Mouse (Mus musculus): Measurements from ENCODE around the gene Mucl3. TPM values are rescaled to one million over a fixed set of nuclear protein-coding genes. Genes with fewer than 3 reads are reported as not detected.

Mucl3 gene
- total and polyA plus RNA-seq, 2 experiments from 2014 or later: 0.77 TPM; not detected in 1

DNA sequence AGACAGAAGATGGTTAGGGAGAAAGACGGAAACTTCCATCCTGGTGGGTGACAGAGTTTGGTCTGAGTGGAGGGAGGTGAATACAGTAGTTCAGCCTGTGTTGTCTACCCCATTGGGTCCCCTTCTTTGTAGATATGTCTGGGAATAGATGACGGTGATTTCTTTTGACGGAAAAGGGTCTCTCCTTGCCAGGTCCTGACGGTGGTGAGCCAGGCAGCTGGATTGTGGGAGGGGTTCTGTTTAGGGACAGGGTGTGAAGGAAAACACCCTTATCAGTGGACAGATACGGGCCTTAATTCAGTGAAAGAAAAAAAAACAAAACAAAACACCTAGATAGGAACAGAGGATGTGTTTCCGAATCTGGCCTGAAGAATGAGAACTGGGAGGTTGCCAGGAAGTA, 4.1 kb downstream of the Mucl3 start:
- TF ChIP-seq CTCF (IDR thresholded peaks at IDR 0.05): no peak
- Histone ChIP-seq H3K9me3 (ENCODE audit: low read length) (no peaks in the 10 kb centered on the region), H3K27me3 (ENCODE audit: insufficient read depth, low read length) (0 out of 2 replicates have a peak, but pooled peaks cover 4% of the 10 kb centered on the region), H3K27ac (ENCODE audit: low read depth, low read length) (no peak overlapping the region), H3K9ac (replicated peaks; ENCODE audit: low read length, poor library complexity, severe bottlenecking) (no peak overlapping the region), H3K36me3 (ENCODE audit: insufficient read depth, low read length) (no peaks in the 10 kb centered on the region), H3K4me3 (ENCODE audit: low read depth, low read length) (no peak overlapping the region), H3K4me1 (ENCODE audit: insufficient read depth, low read length) (no peaks in the 10 kb centered on the region), H3K4me2 (ENCODE audit: low read depth, low read length, poor library complexity, severe bottlenecking) (no peak overlapping the region; the same call in 1 of the 2 replicates)
- ATAC-seq (ENCODE audit: low FRiP score) (no peak), DNase-seq (ENCODE audit: low spot score) (no peak)
- 80% methylated on average over 6 of the region's 6 CpGs for WGBS

DNA sequence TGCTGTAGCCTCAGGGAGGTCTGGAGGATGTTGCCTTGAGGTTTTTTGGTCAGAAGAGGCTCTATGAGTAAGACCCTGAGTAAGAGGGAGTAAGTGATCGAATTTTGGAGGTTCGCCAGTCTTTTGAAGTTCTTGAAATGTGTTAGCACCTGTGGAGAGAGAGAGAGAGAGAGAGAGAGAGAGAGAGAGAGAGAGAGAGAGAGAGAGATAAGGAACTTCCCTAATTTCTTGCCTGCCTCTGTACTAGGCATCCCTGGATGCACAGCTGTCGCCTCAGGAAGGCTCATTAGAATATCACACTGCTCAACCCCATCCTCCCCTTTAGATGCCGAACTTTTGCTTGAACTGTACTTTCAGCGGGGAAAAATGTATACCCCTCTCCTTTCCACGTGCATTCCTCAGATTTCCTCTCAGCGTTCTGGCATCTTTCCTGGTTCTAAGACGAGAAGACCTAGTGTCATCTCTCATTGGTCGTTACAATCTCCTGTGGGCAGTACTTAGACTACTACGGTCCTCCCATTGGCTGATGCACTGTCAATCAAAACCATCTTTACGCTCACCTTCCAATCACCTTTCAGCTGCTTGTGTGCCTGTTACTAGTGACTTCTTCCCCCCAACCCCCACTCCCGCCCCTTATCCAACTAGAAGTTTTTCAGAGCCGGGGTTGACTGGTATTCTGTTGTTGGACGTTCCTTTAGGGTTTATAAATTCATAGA, 4.9 kb downstream of the Mucl3 start:
- Histone ChIP-seq H3K36me3 (ENCODE audit: insufficient read depth, low read length) (no peaks in the 10 kb centered on the region), H3K9ac (replicated peaks; ENCODE audit: low read length, poor library complexity, severe bottlenecking) (no peak overlapping the region), H3K4me2 (ENCODE audit: low read depth, low read length, poor library complexity, severe bottlenecking) (peak overlapping the region; percentile 24; the same call in 1 of the 2 replicates), H3K27me3 (ENCODE audit: insufficient read depth, low read length) (0 out of 2 replicates have a peak, but pooled peaks cover 4% of the 10 kb centered on the region), H3K4me1 (ENCODE audit: insufficient read depth, low read length) (no peaks in the 10 kb centered on the region), H3K4me3 (ENCODE audit: low read depth, low read length) (no peak overlapping the region), H3K27ac (ENCODE audit: low read depth, low read length) (no peak overlapping the region), H3K9me3 (ENCODE audit: low read length) (no peaks in the 10 kb centered on the region)
- ATAC-seq (ENCODE audit: low FRiP score): 0 out of 2 replicates have a peak, but pooled peaks have one; percentile 45
- WGBS: 32% methylated on average over 14 of the region's 14 CpGs
- no peak for TF ChIP-seq CTCF (IDR thresholded peaks at IDR 0.05)
- peak; percentile 86 for DNase-seq (ENCODE audit: low spot score)

DNA sequence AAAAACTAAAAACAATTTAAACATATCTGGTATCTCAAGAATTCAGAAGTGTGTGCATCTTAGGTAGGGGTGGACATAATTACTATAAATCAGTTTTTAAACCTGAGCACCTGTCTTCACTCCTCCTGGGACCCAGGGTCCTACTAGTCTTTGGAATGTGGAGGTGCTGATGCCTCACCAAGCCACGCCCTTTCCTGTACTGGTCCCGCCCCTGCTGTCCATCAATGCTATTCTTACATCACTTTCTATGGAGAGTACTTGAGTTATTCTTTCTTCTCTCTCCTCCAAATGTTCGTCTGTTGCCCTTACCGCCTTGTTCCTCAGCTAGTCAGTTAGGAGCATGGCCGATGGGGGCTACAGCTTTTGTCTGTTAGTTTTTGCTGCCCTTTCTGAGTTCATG, 7.1 kb downstream of the Mucl3 start:
- no peaks in the 10 kb centered on the region for H3K9me3 ChIP-seq (ENCODE audit: low read length)
- peak overlapping the region; percentile 59; the same call in 1 of the 2 replicates for H3K4me2 ChIP-seq (ENCODE audit: low read depth, low read length, poor library complexity, severe bottlenecking)
- no peaks in the 10 kb centered on the region for H3K4me1 ChIP-seq (ENCODE audit: insufficient read depth, low read length)
- peak; percentile 37 for DNase-seq (ENCODE audit: low spot score)
- H3K27ac ChIP-seq (ENCODE audit: low read depth, low read length): no peak overlapping the region
- ATAC-seq (ENCODE audit: low FRiP score): peak; percentile 44; the same call in 1 of the 2 replicates
- no peak overlapping the region for H3K4me3 ChIP-seq (ENCODE audit: low read depth, low read length)
- H3K27me3 ChIP-seq (ENCODE audit: insufficient read depth, low read length): 0 out of 2 replicates have a peak, but pooled peaks cover 4% of the 10 kb centered on the region
- H3K36me3 ChIP-seq (ENCODE audit: insufficient read depth, low read length): no peaks in the 10 kb centered on the region
- 44% methylated on average over 5 of the region's 5 CpGs for WGBS
- no peak overlapping the region for H3K9ac ChIP-seq (replicated peaks; ENCODE audit: low read length, poor library complexity, severe bottlenecking)
- TF ChIP-seq CTCF (IDR thresholded peaks at IDR 0.05): no peak

DNA sequence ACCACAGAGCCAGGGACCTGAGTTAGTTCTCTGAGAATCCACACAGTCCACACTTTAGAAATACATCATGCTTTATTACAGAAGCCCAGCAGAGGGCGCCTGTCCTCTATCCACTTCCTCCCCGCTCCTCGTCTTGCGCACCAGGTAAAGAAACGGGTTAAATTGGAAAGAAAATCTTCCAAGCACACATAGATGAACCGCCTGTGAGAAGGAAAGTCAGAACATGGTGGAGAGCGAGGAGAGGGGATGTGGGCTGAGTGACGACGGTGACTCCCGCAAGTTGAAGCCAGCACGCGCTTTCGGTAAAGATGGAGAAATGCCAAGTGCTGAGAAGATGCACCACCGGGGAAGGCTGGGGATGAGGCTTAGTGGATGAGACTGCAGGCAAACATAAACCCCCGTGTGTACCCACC, 7.8 kb downstream of the Mucl3 start:
- Histone ChIP-seq H3K36me3 (ENCODE audit: insufficient read depth, low read length) (no peaks in the 10 kb centered on the region), H3K9ac (replicated peaks; ENCODE audit: low read length, poor library complexity, severe bottlenecking) (peak overlapping the region; percentile 52), H3K4me1 (ENCODE audit: insufficient read depth, low read length) (no peaks in the 10 kb centered on the region), H3K9me3 (ENCODE audit: low read length) (no peaks in the 10 kb centered on the region), H3K27ac (ENCODE audit: low read depth, low read length) (peak overlapping the region; percentile 71), H3K4me3 (ENCODE audit: low read depth, low read length) (peak overlapping the region; percentile 34), H3K27me3 (ENCODE audit: insufficient read depth, low read length) (0 out of 2 replicates have a peak, but pooled peaks cover 4% of the 10 kb centered on the region), H3K4me2 (ENCODE audit: low read depth, low read length, poor library complexity, severe bottlenecking) (peak overlapping the region; percentile 59)
- WGBS: 2% methylated on average over 15 of the region's 15 CpGs
- ATAC-seq (ENCODE audit: low FRiP score) (peak; percentile 62), DNase-seq (ENCODE audit: low spot score) (peak; percentile 91)
- peak; percentile 90 for TF ChIP-seq CTCF (IDR thresholded peaks at IDR 0.05)

DNA sequence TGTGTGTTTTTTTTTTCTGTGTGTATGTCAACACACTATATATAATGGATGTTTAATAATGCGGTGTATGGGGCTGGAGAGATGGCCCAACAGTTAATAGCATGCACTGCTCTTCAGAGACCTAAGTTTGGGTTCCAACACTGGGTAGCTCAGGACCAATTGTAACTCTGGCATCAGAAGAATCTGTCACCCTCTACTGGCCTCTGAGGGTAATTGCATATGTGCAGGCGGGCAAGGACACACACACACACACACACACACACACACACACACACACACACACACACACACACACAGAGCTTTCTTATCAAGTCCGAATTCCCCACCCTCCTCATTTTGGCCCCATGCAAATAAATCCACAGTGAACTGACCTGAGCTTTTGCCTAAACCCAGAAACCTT, 8.3 kb downstream of the Mucl3 start:
- H3K36me3 ChIP-seq (ENCODE audit: insufficient read depth, low read length): no peaks in the 10 kb centered on the region
- WGBS: 72% methylated on average over 3 of the region's 3 CpGs
- H3K4me2 ChIP-seq (ENCODE audit: low read depth, low read length, poor library complexity, severe bottlenecking): 0 out of 2 replicates have a peak overlapping the region, but pooled peaks have one; percentile 59
- no peak overlapping the region for H3K4me3 ChIP-seq (ENCODE audit: low read depth, low read length)
- 0 out of 2 replicates have a peak, but pooled peaks cover 4% of the 10 kb centered on the region for H3K27me3 ChIP-seq (ENCODE audit: insufficient read depth, low read length)
- H3K27ac ChIP-seq (ENCODE audit: low read depth, low read length): no peak overlapping the region
- ATAC-seq (ENCODE audit: low FRiP score): no peak
- TF ChIP-seq CTCF (IDR thresholded peaks at IDR 0.05): peak; percentile 51
- H3K9ac ChIP-seq (replicated peaks; ENCODE audit: low read length, poor library complexity, severe bottlenecking): no peak overlapping the region
- H3K9me3 ChIP-seq (ENCODE audit: low read length): no peaks in the 10 kb centered on the region
- no peaks in the 10 kb centered on the region for H3K4me1 ChIP-seq (ENCODE audit: insufficient read depth, low read length)
- DNase-seq (ENCODE audit: low spot score): peak; percentile 44

DNA sequence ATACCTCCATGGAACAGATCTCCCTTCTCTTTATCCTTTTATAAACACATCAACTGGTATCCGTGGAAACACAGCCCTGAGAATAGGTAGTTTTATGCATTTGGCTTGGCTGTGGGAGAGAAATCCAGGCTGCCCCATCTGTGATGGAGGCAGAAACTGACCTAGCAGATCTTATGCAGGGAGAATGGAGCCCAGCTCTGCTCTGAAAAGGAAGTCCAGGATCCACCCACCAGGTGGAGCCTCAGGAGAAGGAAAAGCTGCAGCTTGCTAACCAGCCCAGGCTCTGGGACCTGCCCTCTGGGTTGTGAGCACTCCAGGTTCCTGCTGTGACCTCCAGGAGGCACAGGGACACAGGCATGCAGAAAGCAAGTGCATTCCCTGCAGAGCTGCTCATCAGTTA, 9.5 kb downstream of the Mucl3 start:
- Histone ChIP-seq H3K27me3 (ENCODE audit: insufficient read depth, low read length) (0 out of 2 replicates have a peak, but pooled peaks cover 4% of the 10 kb centered on the region), H3K4me3 (ENCODE audit: low read depth, low read length) (no peak overlapping the region), H3K4me2 (ENCODE audit: low read depth, low read length, poor library complexity, severe bottlenecking) (no peak overlapping the region), H3K4me1 (ENCODE audit: insufficient read depth, low read length) (no peaks in the 10 kb centered on the region), H3K27ac (ENCODE audit: low read depth, low read length) (no peak overlapping the region), H3K36me3 (ENCODE audit: insufficient read depth, low read length) (no peaks in the 10 kb centered on the region), H3K9ac (replicated peaks; ENCODE audit: low read length, poor library complexity, severe bottlenecking) (no peak overlapping the region), H3K9me3 (ENCODE audit: low read length) (no peaks in the 10 kb centered on the region)
- WGBS: 0% methylated on average over 1 of the region's 1 CpGs
- ATAC-seq (ENCODE audit: low FRiP score) (0 out of 2 replicates have a peak, but pooled peaks have one; percentile 18), DNase-seq (ENCODE audit: low spot score) (peak; percentile 66)
- TF ChIP-seq CTCF (IDR thresholded peaks at IDR 0.05): peak; percentile 70
